Mouse (Mus musculus): Measurements from ENCODE around the gene Fgf4.

Fgf4 gene

DNA sequence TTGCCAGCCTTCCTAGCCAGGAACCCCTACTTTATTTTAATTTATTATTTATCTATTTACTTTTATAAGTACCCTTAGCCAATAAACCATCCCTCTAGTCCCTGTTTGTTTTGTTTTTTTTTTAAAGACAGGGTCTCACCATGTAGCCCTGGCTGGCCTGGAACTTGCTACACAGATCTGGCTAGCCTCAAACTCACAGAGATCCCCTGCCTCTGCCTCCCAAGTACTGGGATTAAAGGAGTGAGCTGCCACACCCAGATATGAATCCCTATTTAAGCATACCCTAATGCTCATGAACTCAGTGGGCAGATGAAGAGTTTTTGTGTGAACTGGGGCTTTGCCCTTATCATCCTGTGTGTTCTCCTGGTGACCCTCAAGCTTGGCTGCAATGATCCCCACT lies at the start of gene Fgf4:
Fgf4 (plus strand) TSS at position 301 of the 400 bp plus-strand sequence.
- no peak for DNase-seq

- no peak for DNase-seq
Observed at GRCm38 (mm10) chr7:144798471-144798870, 48.7 kb upstream of the Fgf4 start.

- DNase-seq = no peak
Observed at GRCm38 (mm10) chr7:144807036-144807435, 40.1 kb upstream of the Fgf4 start.

DNA sequence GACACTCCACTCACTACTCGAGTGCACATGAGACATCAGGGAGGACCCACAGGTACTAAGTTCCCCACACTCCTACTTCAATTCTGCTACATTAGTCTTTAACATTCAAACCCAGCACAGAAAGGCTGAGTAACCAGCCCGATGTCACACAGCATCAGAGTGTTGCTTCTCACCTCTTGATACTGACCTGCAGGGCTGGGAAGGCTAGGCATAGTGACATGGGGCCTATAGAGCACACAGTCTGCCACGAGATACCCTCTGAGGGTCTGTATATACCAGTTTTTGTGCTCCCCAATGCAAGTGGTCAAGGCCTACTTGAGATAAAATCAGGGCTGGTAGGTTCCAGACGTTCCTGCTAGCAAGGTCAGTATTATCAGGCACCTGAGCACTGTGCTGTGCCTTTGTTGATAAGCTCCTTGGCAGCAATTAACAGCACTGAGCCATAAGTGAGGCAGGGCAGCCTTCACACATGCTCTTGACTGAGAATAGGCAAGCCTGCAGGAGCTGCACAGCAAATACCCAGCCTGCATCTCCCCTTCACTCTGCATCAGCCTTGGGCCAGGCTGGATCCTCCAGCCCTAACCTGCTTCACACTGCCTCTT lies 39.1 kb upstream of the Fgf4 start:
- no peak for DNase-seq

DNA sequence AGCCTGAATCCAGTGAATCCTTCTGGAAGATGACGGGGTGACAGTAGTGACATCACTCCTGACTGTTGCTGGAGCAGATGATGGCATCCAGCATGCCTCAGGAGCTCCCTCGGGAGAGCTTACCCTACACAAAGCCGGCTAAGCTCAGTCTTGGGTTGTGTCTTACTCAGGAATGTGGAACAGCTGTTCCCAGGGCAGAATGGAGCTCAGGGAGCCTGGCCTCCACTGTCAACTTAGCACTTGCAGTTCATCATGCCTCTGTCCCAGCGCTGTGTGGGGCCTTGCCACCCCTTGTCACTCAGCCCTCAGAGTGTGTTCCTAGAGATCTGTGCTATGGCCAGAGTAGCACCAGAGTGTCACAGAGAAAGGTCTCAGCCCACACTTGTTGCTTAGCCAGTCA lies 35.6 kb upstream of the Fgf4 start:
- DNase-seq = no peak

DNA sequence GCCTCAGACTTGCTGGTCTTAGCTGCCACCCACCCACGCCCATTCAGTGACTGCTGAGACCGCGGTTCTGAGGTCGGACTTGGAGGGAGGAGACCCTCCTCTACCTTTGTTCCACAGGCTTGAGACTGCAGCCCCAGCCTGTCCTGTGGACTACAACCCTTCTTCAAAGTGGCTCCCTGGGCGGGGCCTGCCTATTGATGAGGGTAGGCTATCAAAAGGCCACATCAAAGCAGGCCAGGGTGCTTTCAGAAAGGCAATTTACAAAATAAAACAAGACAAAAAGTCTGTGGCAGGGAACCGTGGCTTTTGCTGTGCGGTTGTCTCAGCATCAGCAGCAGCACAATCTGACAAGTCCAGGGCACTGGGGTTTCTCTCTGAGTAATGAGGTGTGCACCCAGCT lies 25.3 kb upstream of the Fgf4 start:
- DNase-seq = no peak

GRCm38 (mm10) chr7:144823988-144824387 lies 23.2 kb upstream of the Fgf4 start:
- DNase-seq = no peak

DNA sequence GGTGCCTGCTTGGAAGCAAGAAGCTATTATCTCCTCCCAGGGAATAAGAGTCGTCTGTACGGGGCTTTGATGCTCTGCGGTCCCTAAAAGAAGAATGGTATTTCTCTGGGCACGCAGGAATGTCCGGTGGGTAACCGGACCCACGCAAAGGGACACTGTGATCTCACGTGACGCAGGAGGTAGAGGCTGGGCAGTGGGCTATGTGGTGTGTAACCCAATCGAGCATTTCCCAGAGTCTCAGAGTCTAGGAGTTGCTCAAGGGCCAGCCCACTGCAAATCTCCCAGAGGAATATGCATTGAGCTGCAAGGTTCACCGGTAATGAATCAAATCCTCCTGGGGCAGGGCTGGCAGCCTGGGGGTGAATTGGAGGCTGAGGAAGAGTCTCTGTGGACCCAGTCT lies 18.8 kb upstream of the Fgf4 start:
- no peak for DNase-seq

- no peak for DNase-seq
Observed at GRCm38 (mm10) chr7:144837891-144838488, 9.2 kb upstream of the Fgf4 start, which contains the start of gene Fgf3. Gene Fgf3, plus strand, starts transcription at chr7:144838083.

DNA sequence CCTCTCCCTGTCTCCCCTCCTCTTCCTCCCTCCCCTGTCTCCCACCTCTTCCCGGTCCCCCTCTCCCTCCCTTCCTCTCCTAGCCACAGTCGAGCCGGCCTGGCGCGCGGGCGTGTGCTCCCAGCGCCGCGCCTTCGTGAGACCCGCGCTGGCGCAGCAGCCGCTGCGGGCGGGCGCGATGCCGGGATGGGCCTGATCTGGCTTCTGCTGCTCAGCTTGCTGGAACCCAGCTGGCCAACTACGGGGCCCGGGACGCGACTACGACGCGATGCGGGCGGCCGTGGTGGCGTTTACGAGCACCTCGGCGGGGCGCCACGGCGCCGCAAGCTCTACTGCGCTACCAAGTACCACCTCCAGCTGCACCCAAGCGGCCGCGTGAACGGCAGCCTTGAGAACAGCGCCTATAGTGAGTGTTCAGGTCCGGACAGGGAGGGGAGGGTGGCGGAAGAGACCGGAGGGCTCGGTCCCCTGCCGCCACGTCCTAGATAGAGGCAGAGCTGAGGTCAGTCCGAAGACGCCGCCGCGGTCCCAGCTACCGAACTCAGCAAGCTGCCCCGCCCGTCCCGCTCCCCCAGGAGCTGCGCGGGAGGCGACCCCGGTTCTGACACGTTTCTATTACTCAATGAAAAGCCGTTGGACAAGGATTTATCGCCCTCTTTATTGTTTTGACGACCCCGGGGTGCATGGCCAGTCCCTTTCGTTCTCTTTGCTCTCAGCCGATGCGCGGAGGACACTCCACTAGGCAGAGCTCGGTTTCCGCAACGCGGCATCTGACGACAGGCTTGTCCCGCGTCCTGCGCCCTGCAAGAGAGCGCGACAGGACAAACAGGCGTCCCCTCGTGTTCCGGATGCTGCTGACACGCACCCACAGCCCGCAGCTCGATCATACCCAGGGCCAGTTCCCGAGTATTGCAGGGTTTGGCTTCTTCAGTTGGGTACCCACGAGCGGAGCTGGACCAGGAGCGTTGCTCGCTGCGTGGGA lies 8.4 kb upstream of the Fgf4 start:
- DNase-seq = no peak

DNA sequence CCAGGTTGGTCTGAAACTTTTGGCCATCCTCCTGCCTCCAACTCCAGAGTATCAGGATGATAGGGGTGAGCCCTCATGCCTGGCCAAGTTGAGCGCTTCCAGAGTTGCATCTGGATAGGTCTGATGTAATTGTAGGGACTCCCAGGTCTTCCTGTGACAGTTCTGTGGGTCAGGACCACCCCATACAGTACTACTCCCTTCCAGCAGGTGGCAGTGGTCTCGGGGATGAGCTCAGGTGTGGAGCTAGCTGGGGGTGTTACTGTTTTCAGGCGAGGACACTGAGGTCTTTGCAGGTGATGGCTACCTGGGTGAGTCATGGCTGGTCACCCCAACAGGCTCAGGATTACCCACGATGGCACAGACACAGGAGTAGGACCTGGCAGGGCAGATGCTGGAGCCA lies 1.0 kb upstream of the Fgf4 start:
- no peak for DNase-seq

DNA sequence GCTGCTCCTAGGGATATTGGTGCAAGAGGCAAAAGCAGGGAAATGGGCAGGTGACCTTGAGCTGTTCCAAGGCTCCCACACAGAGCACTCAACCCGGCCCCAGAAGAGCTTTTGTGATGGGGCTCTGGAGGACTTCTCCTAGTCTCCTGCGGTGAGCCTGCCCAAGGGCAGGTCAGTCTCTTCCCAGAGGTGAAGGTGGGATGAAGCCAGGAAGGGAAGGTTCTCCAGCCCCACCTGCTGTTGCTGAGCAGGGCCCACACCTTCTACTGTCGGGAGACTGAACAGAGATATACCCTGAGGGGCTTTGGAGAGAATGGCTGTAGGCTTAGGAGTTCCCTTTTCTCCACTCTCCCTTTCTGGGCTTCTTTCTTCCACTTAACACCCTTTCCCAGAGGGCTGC lies 4.2 kb downstream of the Fgf4 start:
- DNase-seq = no peak

- no peak for DNase-seq
Observed at GRCm38 (mm10) chr7:144854966-144855365, 7.8 kb downstream of the Fgf4 start.

GRCm38 (mm10) chr7:144857158-144857557 lies 10.0 kb downstream of the Fgf4 start:
- DNase-seq = no peak

DNA sequence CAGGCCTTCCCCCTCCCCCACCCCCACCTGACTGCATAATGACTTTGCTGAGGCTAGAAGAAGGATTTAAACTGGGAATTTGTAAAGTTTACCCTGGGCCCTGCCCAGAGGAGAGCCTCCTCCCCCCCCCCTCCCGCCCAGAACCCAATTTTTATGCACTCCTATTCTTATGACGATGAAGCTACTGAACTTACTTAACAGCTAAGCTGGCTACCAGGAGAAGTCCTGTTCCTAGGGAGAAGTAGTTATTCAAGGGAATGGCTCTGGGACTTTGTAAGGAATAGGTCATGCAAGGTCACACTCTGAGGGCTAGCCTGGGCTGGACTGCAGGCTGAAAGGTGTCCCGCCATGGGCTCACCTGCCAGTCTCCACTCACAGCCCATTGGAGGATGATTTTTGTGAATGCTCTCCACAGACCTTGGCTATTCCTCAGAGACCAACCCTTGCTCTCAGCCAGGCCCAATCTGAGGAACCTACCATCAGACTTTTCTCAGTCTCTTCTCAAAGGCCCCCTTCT lies 10.7 kb downstream of the Fgf4 start:
- no peak for DNase-seq

DNA sequence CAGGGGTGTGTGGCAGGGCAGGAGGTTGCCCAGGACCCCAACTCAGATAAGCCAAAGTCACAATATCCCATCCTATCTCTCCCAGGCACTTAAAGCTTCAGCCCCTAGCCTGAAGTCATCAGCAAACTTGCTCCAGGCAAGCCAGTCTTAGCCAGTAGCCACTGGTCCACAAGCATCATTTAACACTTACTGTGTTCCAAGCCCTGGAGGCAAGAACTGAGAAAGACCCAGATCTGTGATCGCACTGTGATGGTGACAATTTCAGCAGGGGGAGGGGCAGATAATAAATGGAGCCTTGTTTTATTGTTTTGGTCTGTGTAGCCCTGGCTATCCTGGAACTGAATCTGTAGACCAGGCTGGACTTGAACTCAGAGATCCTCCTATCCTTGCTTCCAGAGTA lies 11.5 kb downstream of the Fgf4 start:
- DNase-seq = no peak

DNA sequence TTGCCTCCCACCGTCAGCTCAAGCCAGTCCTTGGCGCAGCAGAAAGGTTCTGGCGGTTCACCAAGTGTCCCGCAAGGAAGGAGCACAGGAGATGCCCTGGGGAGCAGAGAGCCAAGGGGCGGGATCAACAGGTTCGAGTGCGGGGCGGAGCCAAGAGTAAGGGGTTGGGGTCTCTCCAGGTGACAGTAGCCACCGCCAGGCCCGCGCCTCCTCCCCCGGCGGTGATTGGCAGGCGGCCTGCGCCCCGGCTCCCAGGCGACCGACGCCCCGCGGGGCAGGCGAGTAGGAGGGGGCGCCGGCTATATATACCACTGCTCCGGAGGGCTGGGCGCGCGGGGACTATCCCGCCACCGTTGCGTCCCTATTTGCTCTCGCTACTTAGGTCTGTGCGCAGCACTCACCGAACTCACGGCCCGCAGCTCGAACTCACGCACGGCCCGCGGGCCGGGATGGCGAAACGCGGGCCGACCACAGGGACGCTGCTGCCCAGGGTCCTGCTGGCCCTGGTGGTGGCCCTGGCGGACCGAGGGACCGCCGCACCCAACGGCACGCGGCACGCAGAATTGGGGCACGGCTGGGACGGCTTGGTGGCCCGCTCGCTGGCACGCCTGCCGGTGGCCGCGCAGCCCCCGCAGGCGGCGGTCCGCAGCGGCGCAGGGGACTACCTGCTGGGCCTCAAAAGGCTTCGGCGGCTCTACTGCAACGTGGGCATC lies 14.0 kb downstream of the Fgf4 start:
- no peak for DNase-seq

- DNase-seq = no peak
Observed at GRCm38 (mm10) chr7:144861769-144862070, 14.6 kb downstream of the Fgf4 start.

GRCm38 (mm10) chr7:144862126-144862525 lies 15.0 kb downstream of the Fgf4 start:
- no peak for DNase-seq

GRCm38 (mm10) chr7:144862712-144863111 lies 15.5 kb downstream of the Fgf4 start:
- DNase-seq = no peak

DNA sequence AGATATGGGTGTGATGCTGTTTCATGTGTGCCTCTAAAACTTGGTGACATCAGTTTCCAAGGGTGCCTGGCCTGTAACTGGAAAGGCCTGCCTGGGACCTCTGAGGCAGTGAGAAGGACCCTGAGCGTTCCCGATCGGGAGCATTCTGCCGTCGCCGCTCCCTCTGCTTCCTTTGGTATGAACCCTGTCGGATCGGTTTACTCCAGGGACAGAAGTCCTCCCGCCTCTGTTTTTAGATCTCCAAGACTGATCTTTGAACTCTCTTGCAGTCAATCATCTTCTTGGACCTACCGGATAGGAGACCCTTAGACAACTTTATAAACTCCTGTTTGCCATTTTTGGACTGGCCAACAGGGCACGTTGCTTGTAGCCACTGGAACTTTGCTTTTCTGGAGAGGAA lies 16.0 kb downstream of the Fgf4 start:
- DNase-seq = no peak

DNA sequence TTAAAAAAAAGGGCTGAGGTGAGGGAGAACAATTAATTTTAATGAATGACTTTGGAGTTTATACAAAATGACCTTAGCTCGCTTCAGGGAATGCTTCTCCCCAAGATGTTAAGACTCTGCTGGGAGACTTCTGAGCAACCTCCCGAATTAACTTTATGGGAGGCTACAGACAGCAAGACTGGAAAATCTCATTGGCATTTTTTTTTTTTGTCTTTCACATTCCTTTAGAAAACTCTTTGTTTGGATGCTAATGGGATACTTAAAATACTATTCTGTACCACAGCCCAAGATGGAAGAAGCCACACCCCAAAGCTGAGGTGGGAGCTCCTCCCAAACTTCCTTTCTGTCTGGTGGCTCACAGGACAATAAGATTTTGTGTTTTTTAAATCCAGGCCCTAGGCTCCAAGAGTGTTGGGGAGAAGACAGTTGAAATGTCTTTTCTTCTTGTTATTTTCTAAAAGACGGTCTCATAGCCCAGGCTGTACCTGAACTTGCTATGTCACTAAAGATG lies 17.0 kb downstream of the Fgf4 start:
- DNase-seq = no peak

DNA sequence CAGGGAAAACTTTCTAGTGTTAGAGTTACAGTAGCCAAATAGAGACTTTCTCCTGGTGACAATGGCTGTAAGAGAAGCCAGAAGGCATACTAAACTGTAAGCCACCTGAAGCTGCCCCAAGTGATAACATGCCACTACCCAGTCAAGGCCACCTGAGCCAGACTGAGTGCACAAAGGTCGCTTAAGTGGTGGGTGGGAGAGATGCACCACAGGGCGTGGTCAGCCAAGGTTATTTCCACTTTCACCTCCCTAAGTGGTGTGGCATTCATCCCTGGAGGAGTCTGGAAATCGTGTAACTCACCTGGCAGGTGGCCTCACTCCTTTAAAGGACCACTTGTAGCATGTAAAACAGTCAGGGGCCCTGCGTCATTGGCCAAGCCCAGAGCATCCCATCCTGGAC lies 20.0 kb downstream of the Fgf4 start:
- DNase-seq = no peak

Measured in cerebellum, adult 8-10 months (tissue).